Mouse (Mus musculus) spleen, postnatal 36 days (tissue): ENCODE data around the gene Zfp988.
"Not testable (repeated sequence)": the region's sequence is repeated elsewhere in the genome, so short reads cannot be mapped to it uniquely, and the experiment has no call there.

Experiments
- DNase-seq, 2 experiments: peaks; one replicate each; pipeline ENCODE4 v3.0.0; 2022; ENCODE audit warnings: low spot score in 2 of 2, mixed read lengths in 1 of 2

The Zfp988 gene

GRCm38 (mm10) chr4:147305436-147305835, at the start of gene Zfp988:
Zfp988 (plus strand) TSS chr4:147305674.
- not testable (repeated sequence) for DNase-seq

GRCm38 (mm10) chr4:147262708-147263107, 42.8 kb upstream of the Zfp988 start:
- DNase-seq = not testable (repeated sequence)

GRCm38 (mm10) chr4:147267302-147267701, 38.2 kb upstream of the Zfp988 start:
- DNase-seq = not testable (repeated sequence)

- DNase-seq = not testable (repeated sequence)
Observed at GRCm38 (mm10) chr4:147268735-147269134, 36.7 kb upstream of the Zfp988 start.

- DNase-seq = not testable (repeated sequence)
Observed at GRCm38 (mm10) chr4:147270026-147270425, 35.4 kb upstream of the Zfp988 start.

- DNase-seq = not testable (repeated sequence)
Observed at GRCm38 (mm10) chr4:147271601-147272000, 33.9 kb upstream of the Zfp988 start.

- peak in 1 of 2 experiments; percentile 9 for DNase-seq
Observed at GRCm38 (mm10) chr4:147275021-147275772, 30.3 kb upstream of the Zfp988 start.

- DNase-seq = not testable (repeated sequence)
Observed at GRCm38 (mm10) chr4:147275773-147276140, 29.7 kb upstream of the Zfp988 start.

GRCm38 (mm10) chr4:147280406-147280805, 25.1 kb upstream of the Zfp988 start:
- DNase-seq = peak in 1 of 2 experiments; percentile 15

GRCm38 (mm10) chr4:147298585-147298984, 6.9 kb upstream of the Zfp988 start:
- DNase-seq = not testable (repeated sequence)

- not testable (repeated sequence) for DNase-seq
Observed at GRCm38 (mm10) chr4:147302375-147302774, 3.1 kb upstream of the Zfp988 start.

- DNase-seq = not testable (repeated sequence)
Observed at GRCm38 (mm10) chr4:147335036-147335690, 29.7 kb downstream of the Zfp988 start.

GRCm38 (mm10) chr4:147335691-147336367, 30.4 kb downstream of the Zfp988 start:
- DNase-seq = not testable (repeated sequence)

- DNase-seq = not testable (repeated sequence)
Observed at GRCm38 (mm10) chr4:147336368-147337195, 31.1 kb downstream of the Zfp988 start.

GRCm38 (mm10) chr4:147337520-147337919, 32.0 kb downstream of the Zfp988 start:
- not testable (repeated sequence) for DNase-seq

- DNase-seq = no peak
Observed at GRCm38 (mm10) chr4:147338032-147338610, 32.6 kb downstream of the Zfp988 start.

GRCm38 (mm10) chr4:147338706-147339105, 33.2 kb downstream of the Zfp988 start:
- DNase-seq = not testable (repeated sequence)

GRCm38 (mm10) chr4:147339601-147340219, 34.2 kb downstream of the Zfp988 start:
- DNase-seq = not testable (repeated sequence)

GRCm38 (mm10) chr4:147340236-147340635, 34.8 kb downstream of the Zfp988 start:
- DNase-seq = not testable (repeated sequence)

- DNase-seq = not testable (repeated sequence)
Observed at GRCm38 (mm10) chr4:147340876-147341275, 35.4 kb downstream of the Zfp988 start.
